Mouse (Mus musculus) fibroblast of lung, adult 2 months (primary cell): ENCODE data around the gene Phpt1.
"Not testable (repeated sequence)": the region's sequence is repeated elsewhere in the genome, so short reads cannot be mapped to it uniquely, and the experiment has no call there.

ENCODE experiments used
- DNase-seq: peaks from one replicate; pipeline ENCODE4 v3.0.0-alpha.2; 2011; ENCODE audit warnings: low read depth

The Phpt1 gene

DNA sequence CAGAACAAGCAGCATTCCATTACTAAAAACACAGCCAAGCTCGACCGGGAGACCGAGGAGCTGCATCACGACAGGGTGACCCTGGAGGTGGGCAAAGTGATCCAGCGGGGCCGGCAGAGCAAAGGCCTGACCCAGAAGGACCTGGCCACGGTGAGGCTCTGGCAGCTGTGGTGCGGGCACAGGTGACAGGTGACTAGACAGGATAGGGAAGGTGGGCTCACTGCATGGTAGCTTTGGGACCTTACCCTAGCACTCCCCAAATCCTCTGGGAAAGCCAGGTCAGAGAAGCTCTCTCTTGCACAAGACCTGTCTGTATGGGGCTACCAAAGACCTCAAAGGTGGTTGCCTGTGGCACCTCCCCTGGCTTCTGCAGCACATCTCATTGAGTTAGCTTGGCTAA lies 14.5 kb downstream of the Phpt1 start:
- DNase-seq, result no peak

DNA sequence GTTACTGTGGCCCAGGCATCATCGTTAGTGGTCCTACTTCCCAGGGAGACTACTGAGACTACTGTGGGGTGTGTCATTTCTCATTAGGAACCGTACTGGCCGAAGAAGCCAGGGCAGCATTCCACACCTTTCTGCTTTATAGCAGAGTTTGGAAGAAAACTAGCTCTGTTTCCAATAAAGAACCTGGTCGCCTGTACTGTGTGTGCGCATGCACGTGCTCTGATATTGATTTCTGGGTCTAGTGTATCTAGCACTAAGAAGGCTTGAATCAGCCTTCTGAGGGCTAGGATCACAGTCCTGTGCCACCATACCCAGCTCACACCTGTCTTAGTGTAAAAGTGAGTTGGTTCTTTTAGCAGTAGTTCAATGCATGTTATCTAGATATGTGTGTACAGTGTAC lies 16.2 kb downstream of the Phpt1 start:
- no peak for DNase-seq

GRCm38 (mm10) chr2:25557964-25558360 lies 17.1 kb downstream of the Phpt1 start:
- DNase-seq, result no peak

DNA sequence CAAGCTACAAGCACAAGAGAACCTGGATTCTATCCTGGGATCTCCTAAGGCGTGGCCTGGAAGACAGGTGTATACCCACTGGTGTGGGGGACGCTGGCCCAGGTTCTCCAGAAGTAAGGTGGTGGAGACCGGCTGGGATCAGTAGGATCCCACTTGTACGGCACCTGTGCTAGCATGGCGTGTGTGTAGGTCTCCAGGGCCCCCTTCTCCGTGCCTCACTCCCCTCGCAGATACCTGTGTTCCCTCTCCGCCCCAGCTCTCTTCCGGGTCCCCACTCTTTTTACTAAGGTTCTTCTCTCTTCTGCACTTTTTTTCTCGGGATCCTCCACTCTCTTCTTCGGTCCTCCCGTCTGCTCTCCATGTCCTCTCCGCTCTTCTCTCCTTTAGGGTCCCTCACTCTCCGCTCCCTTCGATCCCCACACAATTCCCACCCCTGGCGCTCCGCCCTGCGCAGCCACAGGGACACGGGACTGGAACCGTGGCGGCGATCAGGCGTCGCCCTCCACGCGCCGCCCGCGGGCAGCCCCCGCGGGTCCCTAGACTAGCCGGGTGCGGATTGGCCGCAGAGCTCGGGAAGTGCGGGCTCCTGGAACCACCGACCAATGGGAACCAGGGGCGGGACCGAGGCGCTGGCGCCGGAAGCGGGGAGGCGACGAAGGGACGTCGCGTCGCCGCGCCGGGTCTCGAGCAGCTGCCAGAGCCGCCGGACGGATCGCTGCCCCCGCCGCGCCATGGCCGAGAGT lies 17.6 kb downstream of the Phpt1 start, which contains the start of gene Edf1:
Gene Edf1 (plus strand): TSS at position 627 of the 743 bp plus-strand sequence.
- peak; percentile 65 for DNase-seq

DNA sequence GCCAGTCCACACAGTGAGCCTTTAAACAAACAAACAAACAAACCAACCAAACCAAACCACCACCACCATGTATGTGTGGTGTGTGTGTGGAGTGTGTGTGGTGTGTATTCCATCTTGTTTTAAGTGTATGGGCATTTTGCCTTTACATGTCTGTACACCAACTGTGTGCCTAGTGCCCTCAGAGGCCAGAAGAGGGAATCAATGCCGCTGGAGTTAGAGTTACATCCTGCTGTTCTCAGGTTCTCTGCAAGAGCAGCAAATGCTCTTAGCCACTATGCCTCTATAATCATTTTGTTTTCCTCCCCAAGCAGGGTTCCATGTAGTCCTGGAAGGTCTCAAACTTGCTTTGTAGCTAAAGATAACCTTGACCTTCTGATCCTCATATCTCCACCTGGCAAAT lies 18.7 kb downstream of the Phpt1 start:
- no peak for DNase-seq

DNA sequence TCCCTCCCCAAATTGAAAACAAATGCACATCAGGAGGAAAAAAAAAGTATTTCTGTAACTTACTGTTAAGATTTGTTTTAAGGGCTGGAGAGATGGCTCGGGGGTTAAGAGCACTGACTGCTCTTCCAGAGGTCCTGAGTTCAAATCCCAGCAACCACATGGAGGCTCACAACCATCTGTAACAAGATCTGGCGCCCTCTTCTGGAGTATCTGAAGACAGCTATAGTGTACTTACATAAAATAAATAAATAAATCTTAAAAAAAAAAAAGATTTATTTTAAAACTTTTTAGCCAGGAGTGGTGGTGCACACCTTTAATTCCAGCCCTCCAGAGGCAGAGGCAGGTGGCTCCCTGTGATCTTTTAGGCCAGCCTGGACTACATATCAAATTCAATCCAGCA lies 19.5 kb downstream of the Phpt1 start:
- DNase-seq, result not testable (repeated sequence)

DNA sequence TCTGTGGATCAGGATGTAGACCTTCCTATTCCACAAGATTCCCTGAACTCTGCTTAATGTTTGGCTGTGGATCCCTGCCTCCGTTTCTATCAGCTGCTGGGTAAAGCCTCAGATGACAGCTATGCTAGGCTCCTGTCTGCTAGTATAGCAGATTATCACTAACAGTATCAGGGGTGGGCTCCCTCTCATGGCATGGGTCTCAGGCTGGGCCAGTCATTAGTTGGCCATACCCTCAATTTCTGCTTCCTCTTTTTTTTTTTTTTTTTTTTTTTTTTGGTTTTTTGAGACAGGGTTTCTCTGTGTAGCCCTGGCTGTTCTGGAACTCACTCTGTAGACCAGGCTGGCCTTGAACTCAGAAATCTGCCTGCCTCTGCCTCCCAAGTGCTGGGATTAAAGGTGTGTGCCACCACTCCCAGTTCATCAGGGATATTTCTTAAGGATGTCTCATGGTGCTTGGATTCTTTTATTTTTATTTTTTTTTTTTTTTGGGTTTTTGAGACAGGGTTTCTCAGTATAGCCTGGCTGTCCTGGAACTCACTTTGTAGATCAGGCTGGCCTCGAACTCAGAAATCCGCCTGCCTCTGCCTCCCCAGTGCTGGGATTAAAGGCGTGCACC lies 21.7 kb downstream of the Phpt1 start:
- not testable (repeated sequence) for DNase-seq

GRCm38 (mm10) chr2:25551186-25551585 lies 23.8 kb downstream of the Phpt1 start:
- DNase-seq, result no peak

DNA sequence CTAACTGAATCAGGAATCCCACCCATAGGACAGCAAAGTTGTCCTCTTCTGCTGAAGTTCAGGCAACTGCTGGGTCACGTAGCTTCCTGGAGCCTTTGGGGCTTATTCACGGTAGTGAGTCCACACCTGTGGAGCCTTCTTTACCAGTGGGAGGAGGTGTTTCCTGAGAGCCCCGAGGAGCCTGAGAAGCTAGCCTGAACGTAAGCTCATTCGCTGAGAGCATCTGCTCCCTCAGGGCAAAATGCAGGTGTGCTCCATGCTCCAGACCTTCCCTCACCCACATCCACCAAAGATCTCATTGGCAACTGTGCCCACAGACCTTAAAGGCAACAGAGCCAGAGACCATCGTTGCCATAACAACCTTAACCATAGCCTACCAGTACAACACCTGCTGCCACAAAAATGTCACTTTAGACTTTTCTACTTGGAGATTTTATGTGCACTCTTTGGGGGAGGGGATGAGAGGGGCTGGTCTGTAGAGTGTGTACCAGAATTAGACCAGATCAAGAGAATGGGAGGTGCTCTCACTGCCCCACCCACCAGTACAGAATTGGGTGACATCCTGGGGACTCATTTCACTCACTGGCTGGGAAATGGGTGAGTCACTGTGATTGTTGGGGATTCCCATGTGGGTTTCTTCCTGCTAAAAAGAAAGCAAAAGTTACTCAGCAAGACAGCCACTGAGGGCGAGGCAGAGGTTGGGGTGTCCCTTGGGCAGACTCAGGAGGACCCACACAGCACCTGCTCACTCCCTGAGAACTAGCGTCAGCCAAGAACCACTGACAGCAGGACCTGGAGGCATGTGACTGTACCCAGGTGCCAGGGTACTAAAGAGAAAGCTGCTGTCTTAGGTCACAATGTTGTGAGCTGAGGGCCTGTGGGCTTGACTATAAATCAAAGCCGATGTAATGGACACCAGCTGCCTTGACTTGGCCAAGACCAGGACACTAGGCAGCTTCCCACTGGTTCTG lies 25.7 kb downstream of the Phpt1 start:
- DNase-seq, result no peak

DNA sequence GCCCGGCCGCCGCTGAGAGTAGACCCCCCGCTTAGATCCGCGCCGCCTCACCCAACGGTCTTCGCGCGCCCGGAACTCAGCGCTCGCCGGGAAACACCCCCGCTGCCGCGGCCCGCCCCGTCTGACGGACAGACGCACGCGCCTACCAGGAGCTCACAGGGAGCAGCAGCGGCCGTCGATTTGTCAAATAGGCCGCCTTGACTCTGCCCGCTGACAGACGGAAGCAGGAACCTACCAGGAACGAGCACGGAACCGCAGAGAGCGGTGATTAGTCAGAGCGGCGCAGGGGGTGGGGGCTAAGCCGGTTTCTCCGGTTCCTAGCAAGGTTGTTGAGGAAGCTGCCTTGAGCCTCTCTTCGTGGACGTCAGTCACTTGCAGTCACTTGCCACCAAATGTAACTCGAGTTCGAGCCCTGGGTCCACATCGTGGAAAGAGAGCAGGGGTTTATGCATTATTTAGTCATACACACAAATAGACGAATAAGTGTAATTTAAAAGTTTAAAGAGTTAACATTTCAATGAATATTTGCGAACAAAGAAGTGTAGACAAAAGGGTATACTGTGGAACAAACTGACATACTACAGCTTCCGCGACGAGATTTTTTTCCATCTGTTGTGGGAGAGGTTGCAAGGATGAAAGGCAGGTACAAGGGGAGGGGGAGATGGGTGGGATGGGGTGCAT lies 28.1 kb downstream of the Phpt1 start, which contains the start of gene Traf2:
Gene Traf2 (minus strand): TSS at position 130 of the 681 bp plus-strand sequence.
- DNase-seq, result peak; percentile 98

- DNase-seq, result no peak
Measured at GRCm38 (mm10) chr2:25545996-25546810, 28.8 kb downstream of the Phpt1 start.

DNA sequence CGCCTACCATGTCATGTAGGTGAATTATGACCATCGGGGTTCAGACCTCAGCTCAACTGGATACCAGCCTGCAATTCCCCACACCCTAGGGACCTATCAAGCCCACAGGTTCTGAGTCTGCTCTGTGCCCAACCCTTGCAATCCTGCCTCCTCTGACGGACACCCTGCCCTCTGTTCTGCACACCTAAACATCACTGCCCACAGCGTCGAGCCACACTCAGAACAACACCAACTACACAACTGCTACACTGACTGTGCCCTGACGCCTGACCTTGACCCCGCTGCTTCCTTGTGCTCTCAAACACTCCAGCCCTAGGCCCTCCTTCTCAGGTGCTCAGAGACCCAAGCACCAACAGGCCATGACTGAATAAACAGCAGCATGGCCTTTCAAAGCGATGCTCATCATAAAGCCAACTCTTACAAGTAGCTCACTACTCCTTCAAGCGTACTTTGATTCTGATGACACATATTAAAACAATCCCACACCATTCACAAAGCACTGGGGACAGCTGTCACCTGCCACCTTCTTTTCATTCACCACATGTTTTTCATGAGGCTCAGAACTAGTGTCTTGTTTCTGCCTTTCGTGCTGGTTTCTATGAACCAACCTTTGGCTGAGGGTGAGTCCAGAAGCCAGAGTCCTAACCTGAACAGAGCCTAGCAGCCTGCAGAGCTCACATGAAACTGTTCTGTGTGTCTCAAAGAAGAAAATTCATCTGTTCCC lies 33.2 kb downstream of the Phpt1 start:
- no peak for DNase-seq

DNA sequence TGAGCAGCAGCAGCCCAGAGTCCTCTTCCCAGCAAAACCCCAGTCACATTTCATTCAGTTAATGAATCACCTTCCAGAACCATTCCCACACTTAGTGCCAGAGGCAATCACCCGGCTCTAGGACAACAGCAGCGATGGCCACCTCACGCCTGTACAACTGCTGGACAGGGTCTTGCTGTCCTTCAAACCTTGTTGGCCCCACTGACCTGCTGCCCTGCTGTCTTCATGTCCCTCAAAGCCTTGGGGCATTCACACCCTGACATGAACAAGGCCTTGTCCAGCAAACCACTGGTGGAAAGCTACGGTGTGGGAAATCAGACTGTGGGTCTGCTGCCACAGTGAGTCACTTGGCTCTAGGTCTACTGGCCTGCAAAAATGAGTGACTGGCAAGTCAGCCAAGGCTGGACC lies 34.5 kb downstream of the Phpt1 start:
- peak; percentile 96 for DNase-seq

DNA sequence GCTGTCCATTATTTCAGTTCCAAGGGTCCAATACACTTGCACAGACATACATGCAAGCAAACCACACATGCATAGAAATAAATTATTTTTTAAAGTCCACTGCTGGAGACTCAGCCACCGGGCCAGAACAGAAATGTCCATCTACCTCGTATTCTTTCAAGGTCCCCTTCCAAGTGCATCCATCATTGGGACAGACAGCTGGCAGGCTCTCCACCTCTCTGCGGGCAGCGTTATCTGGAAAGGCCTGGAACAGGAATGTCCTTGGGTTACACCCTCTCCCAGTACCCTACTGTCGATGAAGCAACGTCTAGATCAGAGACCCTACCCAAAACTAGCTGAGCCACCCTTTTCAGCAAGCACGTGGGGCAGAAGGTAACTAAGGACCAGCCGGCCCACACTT lies 38.5 kb downstream of the Phpt1 start:
- no peak for DNase-seq

DNA sequence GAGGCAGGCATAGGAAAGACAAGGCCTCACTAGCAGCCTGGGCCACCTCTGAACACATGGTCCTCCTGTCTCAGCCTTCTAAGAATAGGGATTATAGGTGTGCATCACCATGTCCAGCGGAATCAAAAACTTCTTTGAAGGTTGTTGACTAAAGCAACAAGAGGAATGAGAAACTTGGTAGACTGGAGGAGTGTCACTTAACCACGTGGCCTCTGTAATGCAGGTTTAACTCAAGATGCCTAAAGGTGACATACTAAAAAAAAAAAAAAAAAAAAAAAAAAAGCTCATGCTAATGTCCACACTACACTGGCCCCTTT lies 40.2 kb downstream of the Phpt1 start:
- DNase-seq, result no peak

DNA sequence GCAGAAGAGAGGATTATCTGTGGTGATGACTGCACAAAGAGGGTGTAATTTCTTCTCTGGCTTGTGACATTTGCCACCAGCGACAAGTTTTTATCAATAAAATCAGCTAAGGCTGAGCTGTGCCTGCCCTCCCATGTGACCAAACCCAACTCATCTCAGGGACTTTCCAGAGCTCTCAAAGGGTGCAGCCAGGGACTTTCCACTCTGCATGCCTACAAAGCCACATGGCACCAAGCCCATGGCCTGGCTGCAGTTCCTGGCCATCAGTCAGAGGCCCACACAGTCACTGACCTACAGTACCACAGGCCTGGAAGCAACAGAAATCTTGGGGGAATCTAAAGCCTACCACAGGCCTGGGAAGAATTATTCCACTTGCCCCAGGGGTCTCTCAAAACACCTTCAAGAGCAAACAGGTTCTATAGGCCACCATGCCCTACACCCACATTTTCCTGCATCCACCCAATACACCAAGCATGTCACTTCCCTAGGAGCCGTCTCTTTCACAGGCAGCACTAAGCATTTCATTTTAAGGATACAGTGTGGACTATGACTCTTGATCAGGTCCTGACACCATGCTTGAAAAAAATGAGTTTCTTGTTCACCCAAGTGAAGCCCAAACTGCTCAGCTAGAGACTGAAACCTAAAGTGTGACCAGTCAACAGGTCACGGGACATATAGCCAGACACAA lies 40.7 kb downstream of the Phpt1 start:
- peak; percentile 98 for DNase-seq

DNA sequence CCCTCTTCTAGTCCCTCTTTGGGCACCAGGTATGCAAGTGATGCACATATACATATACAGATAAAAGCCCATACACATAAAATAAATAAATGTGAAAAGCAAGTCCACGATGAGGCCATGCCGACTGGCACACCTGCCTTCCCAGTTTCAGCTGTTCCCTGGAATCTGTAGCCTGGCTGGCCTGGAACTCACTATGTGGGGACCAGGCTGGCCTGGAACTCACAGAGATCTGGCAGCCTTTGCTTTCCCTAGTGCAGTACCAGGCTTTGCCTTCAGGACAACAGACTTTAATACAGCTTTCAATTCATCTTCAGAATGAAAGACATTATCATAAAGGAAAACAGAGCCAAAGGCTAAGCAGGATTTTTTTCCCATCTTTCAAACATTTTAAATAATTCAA lies 41.3 kb downstream of the Phpt1 start:
- peak; percentile 35 for DNase-seq

- DNase-seq, result no peak
Measured at GRCm38 (mm10) chr2:25526510-25527302, 48.3 kb downstream of the Phpt1 start.
